Mouse (Mus musculus) thymus, postnatal 10 days (tissue): ENCODE data around the gene Dscam.
A peak's percentile ranks its signal among the peaks of the same experiment; 100 is the strongest.

Source experiments
- DNase-seq, 2 experiments: peaks; one replicate each; pipeline ENCODE4 v3.0.0; 2021; ENCODE audit warnings: low spot score in 2 of 2

The Dscam gene

GRCm38 (mm10) chr16:96722135-96722534 lies 448.4 kb downstream of the Dscam start:
- no peak for DNase-seq

GRCm38 (mm10) chr16:96721241-96721640 lies 449.3 kb downstream of the Dscam start:
- DNase-seq = no peak

GRCm38 (mm10) chr16:96720666-96721065 lies 449.9 kb downstream of the Dscam start:
- no peak for DNase-seq

GRCm38 (mm10) chr16:96718221-96718620 lies 452.3 kb downstream of the Dscam start:
- DNase-seq = no peak

- DNase-seq = no peak
Observed at GRCm38 (mm10) chr16:96716633-96717032, 453.9 kb downstream of the Dscam start.

GRCm38 (mm10) chr16:96711935-96712334 lies 458.6 kb downstream of the Dscam start:
- DNase-seq = no peak

- DNase-seq = no peak
Observed at GRCm38 (mm10) chr16:96700551-96700950, 470.0 kb downstream of the Dscam start.

- DNase-seq = no peak
Observed at GRCm38 (mm10) chr16:96695882-96696281, 474.7 kb downstream of the Dscam start.

- DNase-seq = no peak
Observed at GRCm38 (mm10) chr16:96691576-96691975, 479.0 kb downstream of the Dscam start.

GRCm38 (mm10) chr16:96690052-96690451 lies 480.5 kb downstream of the Dscam start:
- DNase-seq = no peak

GRCm38 (mm10) chr16:96689419-96689818 lies 481.1 kb downstream of the Dscam start:
- DNase-seq = no peak

- DNase-seq = no peak
Observed at GRCm38 (mm10) chr16:96685065-96685464, 485.5 kb downstream of the Dscam start.

- DNase-seq = peak in 1 of 2 experiments; percentile 21
Observed at GRCm38 (mm10) chr16:96684581-96684980, 486.0 kb downstream of the Dscam start.

- no peak for DNase-seq
Observed at GRCm38 (mm10) chr16:96682289-96682972, 488.1 kb downstream of the Dscam start.

- DNase-seq = no peak
Observed at GRCm38 (mm10) chr16:96679981-96680380, 490.6 kb downstream of the Dscam start.

- no peak for DNase-seq
Observed at GRCm38 (mm10) chr16:96677471-96677870, 493.1 kb downstream of the Dscam start.

GRCm38 (mm10) chr16:96676663-96677062 lies 493.9 kb downstream of the Dscam start:
- DNase-seq = no peak

GRCm38 (mm10) chr16:96673191-96673847 lies 497.2 kb downstream of the Dscam start:
- no peak for DNase-seq

- no peak for DNase-seq
Observed at GRCm38 (mm10) chr16:96671603-96672374, 498.8 kb downstream of the Dscam start.

GRCm38 (mm10) chr16:96669706-96670105 lies 500.8 kb downstream of the Dscam start:
- DNase-seq = no peak

GRCm38 (mm10) chr16:96668478-96668877 lies 502.1 kb downstream of the Dscam start:
- no peak for DNase-seq

GRCm38 (mm10) chr16:96661073-96661472 lies 509.5 kb downstream of the Dscam start:
- DNase-seq = no peak

GRCm38 (mm10) chr16:96659275-96659674 lies 511.3 kb downstream of the Dscam start:
- DNase-seq = no peak
